Mouse (Mus musculus) splenic B cell, adult 2 months (primary cell): ENCODE data around the gene Aip.
"Not testable (repeated sequence)": the region's sequence is repeated elsewhere in the genome, so short reads cannot be mapped to it uniquely, and the experiment has no call there.

Source experiments
- DNase-seq: peaks from one replicate; pipeline ENCODE4 v3.0.0-alpha.2; 2011; ENCODE audit warnings: low read depth, low spot score
- H3K27me3 ChIP-seq: 2 replicates; pipeline ENCODE4 v1.6.1; 2012; ENCODE audit warnings: mild to moderate bottlenecking, low read length, moderate library complexity, mixed read lengths; ENCODE audit not compliant: control insufficient read depth, poor library complexity, insufficient read depth, severe bottlenecking
- H3K36me3 ChIP-seq: 2 replicates; pipeline ENCODE4 v1.6.1; 2012; ENCODE audit warnings: mild to moderate bottlenecking, low read length, moderate library complexity, mixed read lengths; ENCODE audit not compliant: control insufficient read depth, poor library complexity, insufficient read depth, severe bottlenecking

The Aip gene

DNA sequence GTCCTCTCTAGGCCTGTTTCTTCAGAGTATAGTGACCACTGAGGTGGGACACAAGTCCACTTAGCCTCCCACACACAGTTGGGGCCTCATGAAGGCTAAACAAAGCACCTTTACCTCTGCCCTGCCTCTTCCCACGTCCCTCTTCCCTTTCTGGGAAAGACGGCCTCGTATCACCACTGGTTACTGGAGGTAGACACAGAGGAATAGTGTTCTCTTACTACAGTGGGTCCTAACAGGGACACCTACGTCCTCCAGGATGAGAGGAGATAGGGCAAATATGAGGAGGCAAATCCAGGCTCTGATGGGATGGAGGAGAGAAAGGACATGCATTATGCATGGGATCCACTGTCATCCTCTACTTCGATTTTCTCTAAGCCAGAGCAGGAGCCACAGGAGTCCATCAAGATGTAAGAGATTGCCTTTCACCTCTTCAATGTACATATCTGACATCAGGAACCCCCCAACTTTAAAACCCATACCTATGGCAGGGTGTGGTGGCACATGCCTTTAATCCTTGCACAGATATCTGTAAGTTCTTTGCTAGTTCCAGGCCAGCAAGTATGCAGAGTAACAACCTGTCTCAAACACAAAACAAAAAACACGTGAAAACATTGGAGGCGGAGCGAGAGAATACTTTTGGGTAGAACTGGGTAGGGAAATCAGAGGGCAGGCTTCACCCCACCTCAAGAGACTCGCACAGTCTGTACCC, 22.3 kb upstream of the Aip start:
- peaks cover 3% of the 10 kb centered on the region; the same call in 1 of the 2 replicates for H3K36me3 ChIP-seq
- no peak for DNase-seq
- H3K27me3 ChIP-seq, result no peaks in the 10 kb centered on the region

DNA sequence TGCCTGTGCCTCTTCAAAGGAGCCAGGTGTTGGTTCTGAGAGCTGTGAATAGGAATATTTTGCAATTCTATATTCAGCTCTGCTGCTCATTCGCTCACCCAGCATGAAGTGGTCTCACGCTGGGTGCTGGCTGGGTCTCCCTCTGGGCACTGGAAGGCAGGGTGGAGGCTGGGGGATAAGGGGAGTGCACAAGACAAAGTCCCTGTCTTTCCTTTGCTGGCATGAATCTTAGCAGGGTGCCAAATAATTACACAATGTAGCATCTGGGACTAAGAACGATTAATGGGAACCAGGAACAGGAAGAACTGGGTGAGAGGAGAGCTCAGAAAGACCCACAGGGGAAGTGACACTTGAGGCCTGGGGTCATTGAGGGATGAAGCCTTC, 21.4 kb upstream of the Aip start:
- DNase-seq, result no peak
- Histone ChIP-seq H3K36me3 (peaks cover 3% of the 10 kb centered on the region; the same call in 1 of the 2 replicates), H3K27me3 (no peaks in the 10 kb centered on the region)

DNA sequence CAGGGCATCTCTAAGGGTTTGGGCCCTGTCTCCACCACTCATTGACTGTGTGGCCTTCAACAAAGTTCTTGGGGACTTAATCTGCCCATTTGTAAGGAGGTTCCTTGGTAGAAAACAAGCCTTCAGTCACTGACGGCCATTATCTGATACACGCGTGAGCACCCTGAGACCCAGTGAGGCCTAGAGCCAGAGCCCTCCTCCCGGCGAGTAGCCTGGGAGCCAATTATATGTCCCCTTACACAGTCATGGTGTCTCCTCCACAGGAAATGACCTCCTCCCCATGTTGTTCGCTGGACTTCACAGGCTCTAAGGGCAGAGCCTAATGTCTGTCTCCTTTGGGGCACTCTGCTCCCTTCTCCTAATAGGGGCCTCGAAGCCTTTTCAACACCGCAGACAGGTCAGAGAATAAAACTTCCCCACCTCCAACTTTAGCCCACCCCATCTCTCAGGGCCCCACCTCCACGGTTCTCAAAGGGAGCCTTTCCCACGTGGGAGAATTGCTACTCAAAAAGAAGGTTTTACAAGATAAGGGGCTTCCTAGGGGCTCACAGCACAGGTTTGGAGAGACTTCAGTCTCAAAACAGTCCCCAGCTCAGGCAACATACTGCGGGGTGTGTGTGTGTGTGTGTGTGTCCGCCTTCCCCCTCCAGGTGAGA, 20.8 kb upstream of the Aip start:
- no peak for DNase-seq
- peaks cover 3% of the 10 kb centered on the region; the same call in 1 of the 2 replicates for H3K36me3 ChIP-seq
- no peaks in the 10 kb centered on the region for H3K27me3 ChIP-seq

DNA sequence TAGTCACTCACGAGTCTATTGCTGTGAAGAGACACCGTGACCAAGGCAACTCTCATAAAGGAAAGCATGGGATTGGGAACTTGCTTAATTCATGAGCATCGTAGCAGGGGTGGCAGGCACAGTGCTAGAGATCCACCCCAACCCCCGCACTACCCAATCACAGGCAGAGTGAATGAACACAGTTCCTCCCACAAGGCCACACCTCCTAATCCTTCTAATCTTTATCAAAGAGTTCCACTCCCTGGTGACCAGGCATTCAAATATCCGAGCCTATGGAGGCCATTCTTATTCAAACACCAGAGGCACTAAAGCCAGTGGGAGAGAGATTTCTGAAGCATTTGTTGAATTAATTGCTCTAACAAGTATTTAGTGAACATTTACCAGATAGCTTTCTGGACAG, 20.3 kb upstream of the Aip start:
- Histone ChIP-seq H3K27me3 (no peaks in the 10 kb centered on the region), H3K36me3 (peaks cover 3% of the 10 kb centered on the region; the same call in 1 of the 2 replicates)
- DNase-seq, result no peak

DNA sequence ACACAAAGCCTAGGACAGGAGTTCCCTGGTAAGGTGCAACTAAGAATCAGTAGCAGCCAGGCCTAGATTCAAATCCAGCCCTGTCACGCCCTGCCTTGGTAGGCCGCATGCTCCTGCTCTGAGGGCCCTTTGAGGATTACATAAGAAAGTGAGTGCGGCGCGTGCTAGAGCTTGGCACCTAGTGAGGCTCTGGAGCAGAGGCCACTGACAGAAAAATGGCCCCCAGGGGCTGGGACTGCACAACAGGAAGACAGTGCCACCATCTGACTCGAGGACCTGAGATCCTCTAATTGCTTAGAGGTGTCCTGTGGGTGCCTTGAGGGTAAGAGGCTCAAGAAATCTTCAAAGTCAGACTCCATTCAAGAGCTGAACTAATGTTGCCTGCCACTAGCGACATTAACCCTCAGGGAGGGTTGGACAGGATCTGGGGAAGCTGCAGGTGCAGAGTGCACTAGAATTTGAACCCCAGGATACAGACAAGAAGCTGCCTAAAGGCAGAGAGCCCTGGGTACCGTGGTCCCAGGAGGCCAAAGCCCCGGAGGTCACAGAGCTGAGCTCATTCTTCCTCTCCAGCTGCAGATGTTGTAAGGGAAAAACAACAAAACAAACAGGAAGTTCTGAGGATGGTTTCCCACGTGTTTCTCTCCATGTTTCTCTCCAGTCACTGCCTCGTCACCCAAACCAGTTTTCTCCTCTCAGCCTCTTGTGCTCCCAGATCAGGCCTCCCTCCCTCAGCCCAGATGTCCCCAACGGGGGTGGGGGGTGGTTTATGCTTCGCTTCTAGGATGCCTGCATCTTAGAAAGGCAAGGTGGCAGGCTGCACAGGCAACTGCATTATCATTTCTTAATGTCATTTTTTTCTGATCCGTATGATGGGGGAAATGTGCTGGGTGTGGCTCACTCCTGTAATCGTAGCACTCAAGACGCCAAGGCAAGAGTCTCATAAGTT, 19.2 kb upstream of the Aip start:
- Histone ChIP-seq H3K36me3 (no peaks in the 10 kb centered on the region), H3K27me3 (no peaks in the 10 kb centered on the region)
- peak; percentile 64 for DNase-seq

DNA sequence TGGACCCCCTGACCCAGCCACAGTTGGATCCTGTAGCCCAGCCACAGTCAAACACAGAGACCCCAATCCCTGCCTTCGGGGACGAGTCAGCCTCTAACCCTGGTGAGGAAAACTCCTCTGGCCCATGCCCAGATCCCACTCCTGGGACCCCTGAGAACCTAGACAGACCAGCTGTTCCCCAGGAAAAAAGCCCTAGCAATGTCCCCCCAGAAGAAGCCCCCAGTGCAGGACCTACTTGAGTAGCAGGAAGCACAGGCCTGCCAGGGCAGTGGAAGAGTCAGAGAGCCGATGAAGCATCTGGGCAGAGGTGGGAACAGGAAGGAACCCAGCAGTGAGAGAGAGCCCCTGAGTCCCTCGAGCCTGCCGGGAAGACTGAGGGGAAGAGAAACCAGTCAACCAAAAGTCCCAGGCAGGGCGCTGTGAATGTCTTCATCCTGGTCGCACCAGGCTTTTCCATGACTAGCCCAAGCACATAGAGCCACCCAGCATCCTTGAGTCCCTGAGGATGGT, 18.2 kb upstream of the Aip start, which contains the start of gene Cabp4:
Gene Cabp4, minus strand, starts transcription at position 275 of the 510 bp plus-strand sequence.
- no peaks in the 10 kb centered on the region for H3K36me3 ChIP-seq
- H3K27me3 ChIP-seq, result no peaks in the 10 kb centered on the region
- peak; percentile 33 for DNase-seq

DNA sequence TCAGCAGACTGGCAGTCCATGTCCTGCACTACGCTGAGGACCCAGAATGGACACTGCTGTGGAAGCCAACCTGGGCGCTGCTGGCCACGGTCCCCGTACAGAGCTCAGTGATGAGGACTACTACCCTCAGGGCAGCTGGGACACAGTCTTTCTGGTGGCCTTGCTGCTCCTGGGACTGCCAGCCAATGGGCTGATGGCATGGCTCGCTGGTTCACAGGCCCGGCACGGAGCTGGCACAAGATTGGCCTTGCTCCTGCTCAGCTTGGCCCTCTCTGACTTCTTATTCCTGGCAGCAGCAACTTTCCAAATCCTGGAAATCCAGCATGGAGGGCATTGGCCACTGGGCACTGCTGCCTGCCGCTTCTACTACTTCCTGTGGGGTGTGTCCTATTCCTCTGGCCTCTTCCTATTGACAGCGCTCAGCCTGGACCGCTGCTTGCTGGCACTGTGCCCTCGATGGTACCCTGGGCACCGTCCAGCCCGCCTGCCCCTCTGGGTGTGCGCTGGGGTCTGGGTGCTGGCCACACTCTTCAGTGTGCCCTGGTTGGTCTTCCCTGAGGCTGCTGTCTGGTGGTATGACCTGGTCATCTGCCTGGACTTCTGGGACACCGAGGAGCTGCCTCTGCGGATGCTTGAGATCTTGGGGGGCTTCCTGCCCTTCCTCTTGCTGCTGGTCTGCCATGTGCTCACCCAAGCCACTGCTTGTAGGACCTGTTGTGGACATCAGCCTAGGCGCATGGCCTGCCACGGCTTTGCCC, 16.9 kb upstream of the Aip start:
- Histone ChIP-seq H3K36me3 (no peaks in the 10 kb centered on the region), H3K27me3 (no peaks in the 10 kb centered on the region)
- DNase-seq, result no peak

DNA sequence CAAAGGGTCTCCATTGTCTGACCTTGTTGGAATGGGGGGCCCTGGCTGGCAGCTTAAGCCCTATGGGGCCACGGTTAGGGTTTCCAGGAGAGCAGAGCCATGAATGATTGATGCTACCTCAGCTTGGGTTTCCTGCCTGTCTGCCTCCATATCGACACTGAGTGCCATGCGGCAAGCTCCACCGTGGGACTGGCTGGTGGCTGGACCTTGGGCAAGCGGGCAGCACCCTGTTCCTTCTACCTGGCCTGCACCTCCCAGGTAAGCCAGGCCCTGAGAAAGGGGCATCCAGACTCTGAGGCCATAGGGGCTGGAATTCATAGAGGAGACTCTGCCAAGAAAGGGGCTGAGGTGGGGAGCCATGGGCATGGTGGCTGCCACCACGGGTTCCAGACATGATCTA, 14.5 kb upstream of the Aip start:
- H3K27me3 ChIP-seq, result no peaks in the 10 kb centered on the region
- no peaks in the 10 kb centered on the region for H3K36me3 ChIP-seq
- no peak for DNase-seq

DNA sequence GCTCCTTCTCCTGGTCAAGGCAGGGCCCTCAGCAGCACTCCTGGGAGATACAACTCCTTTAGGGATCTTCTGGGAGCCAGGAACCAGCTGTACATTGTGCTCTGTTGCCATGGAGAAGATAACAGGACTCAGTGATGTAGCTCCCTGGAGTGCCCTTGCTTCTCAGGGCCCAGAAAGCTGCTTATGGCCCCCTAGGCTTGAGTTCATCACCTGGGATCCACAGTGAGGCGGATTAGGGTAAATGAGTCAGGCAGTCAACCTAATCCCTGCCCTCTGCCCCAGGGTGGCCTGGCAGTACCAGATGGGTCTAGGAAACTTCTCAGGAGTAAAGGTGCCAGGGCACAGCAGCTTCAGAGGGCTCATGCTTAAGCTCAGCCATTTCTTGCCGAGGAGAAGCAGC, 13.8 kb upstream of the Aip start, which contains the start of gene Gpr152:
Gene Gpr152, plus strand, starts transcription at position 342 of the 400 bp plus-strand sequence.
- DNase-seq, result no peak
- Histone ChIP-seq H3K36me3 (no peaks in the 10 kb centered on the region), H3K27me3 (no peaks in the 10 kb centered on the region)

DNA sequence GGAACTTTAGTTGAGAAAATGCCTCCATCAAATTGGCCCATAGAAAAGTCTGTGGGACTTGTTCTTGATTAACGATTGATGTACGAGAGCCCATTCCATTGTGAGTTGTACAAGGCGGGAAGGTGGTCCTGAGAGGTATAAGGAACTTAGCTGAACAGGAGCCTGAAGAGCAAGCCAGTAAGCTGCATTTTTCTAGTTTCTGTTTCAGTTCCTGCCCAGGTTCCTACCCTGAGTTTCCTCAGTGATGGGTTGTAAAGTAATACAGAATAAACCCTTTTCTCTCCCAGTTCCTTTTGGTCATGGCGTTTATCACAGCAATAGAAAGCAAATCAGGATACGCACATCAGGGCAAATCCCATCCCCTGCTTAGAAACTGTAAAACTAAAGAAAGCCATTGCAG, 12.3 kb upstream of the Aip start:
- H3K27me3 ChIP-seq, result no peaks in the 10 kb centered on the region
- peaks cover under 1% of the 10 kb centered on the region; the same call in 1 of the 2 replicates for H3K36me3 ChIP-seq
- peak; percentile 69 for DNase-seq

DNA sequence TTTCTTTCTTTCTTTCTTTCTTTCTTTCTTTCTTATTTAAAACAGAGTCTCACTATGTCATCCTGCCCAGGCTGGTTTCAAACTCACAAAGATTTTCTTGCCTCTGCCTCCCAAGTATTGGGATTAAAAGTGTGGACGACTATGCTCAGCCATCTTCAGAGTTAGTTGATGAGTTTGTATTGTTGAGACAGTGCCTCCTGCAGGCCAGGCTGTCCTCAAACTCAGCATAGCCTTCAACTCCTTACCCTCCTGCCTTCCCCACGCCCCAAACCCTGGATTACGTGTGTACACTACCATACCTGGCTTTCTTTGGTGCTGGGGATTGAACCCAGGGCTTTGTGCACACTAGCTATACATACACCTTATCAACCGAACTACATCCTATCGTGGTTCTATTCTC, 10.8 kb upstream of the Aip start:
- no peaks in the 10 kb centered on the region for H3K27me3 ChIP-seq
- no peak for DNase-seq
- H3K36me3 ChIP-seq, result peaks cover 6% of the 10 kb centered on the region

DNA sequence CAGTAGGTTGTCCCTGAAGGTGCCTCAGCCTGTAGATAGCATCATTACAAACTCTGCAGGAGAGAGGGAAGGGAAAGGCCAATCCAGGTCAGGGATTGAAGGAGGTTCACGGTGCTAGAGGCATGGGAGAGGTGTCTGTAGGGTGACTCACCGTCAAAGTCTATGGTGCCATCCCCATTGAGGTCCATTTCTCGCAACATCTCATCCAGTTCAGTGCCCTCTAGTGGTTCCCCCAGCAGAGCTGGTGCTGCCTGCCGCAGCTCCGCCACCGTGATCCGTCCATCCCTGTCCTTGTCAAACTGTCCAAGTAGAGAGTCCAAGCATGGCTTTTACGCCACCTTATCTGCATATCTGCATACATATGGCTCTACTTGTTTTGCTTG, 10.3 kb upstream of the Aip start:
- H3K36me3 ChIP-seq, result peaks cover 11% of the 10 kb centered on the region
- DNase-seq, result peak; percentile 48
- H3K27me3 ChIP-seq, result not testable (repeated sequence)

DNA sequence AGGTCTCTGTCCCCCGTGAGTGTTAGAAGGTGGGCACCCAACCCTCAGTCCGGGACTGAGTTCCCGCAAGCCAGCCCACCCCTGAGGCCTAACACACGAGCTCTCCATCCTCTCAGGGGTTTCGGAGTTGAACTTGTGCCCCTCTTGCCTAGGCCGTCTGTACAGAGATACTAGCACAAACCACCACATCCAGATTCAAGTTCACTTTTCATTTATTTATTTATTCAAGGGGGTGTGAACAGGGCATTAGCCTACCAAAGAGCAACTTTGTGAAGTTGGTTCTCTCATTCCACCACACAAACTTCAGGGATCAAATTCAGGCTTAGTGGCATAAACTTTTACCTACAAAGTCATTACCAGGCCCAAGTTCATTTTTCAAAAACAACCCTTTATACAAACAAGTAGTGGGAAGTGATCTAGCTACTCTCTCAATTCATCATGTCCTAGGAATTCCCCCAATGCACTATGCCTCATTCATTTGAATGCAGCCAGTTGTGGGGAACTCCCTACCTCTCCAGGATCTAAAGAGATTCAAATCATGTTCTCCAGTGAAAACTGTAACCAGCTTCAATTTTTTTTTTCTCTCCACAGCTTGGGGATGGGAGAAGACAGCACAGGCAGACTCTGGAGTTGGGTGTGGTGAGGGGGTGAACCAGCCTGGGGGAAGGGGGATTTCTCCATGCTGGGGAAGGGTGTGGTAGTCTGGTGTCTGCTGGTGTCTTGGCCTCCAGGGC, 9.7 kb upstream of the Aip start:
- DNase-seq, H3K27me3 ChIP-seq: not testable (repeated sequence)
- peaks cover 16% of the 10 kb centered on the region for H3K36me3 ChIP-seq
